Mouse (Mus musculus) heart, adult 2 months (tissue): ENCODE data around the gene Erg. TPM values are rescaled to one million over a fixed set of nuclear protein-coding genes. Genes with fewer than 3 reads are reported as not detected.

Experiments used
- DNase-seq, 2 experiments: peaks; one replicate each; pipeline ENCODE4 v3.0.0; 2021
- H3K27ac ChIP-seq: fragments of 200-600 bp; 2 replicates; pipeline ENCODE4 v1.8.1; 2022
- H3K27me3 ChIP-seq: fragments of 200-500 bp; 2 replicates; pipeline ENCODE4 v1.6.1; 2012; ENCODE audit warnings: mild to moderate bottlenecking, low read length, inconsistent platforms, mixed read lengths; ENCODE audit not compliant: control insufficient read depth, insufficient read depth
- H3K36me3 ChIP-seq: fragments of 200-500 bp; 2 replicates; pipeline ENCODE4 v1.6.1; 2012; ENCODE audit warnings: low read length, inconsistent platforms; ENCODE audit not compliant: control insufficient read depth, insufficient read depth
- H3K4me1 ChIP-seq: fragments of 200-500 bp; 2 replicates; pipeline ENCODE4 v1.6.1; 2011; ENCODE audit warnings: low read length; ENCODE audit not compliant: control insufficient read depth, insufficient read depth
- H3K4me3 ChIP-seq: fragments of 200-600 bp; 2 replicates; pipeline ENCODE4 v1.8.1; 2022
- H3K79me2 ChIP-seq: fragments of 200-500 bp; replicated peaks from 2 replicates; pipeline ENCODE4 v1.6.1; 2012; ENCODE audit warnings: mild to moderate bottlenecking, inconsistent platforms, low read length, moderate library complexity, mixed read lengths; ENCODE audit not compliant: control insufficient read depth, insufficient read depth
- H3K9ac ChIP-seq: fragments of 200-500 bp; 2 replicates; pipeline ENCODE4 v1.6.1; 2012; ENCODE audit warnings: low read depth, mild to moderate bottlenecking, control low read depth, inconsistent platforms, low read length, mixed read lengths
- CTCF ChIP-seq: fragments of 200-600 bp; IDR thresholded peaks from 2 replicates; pipeline ENCODE4 v1.8.1; 2022; ENCODE audit warnings: antibody characterized with exemption, mild to moderate bottlenecking, moderate library complexity
- EP300 ChIP-seq: fragments of 200-500 bp; IDR thresholded peaks from 2 replicates; pipeline ENCODE4 v1.6.1; 2011; ENCODE audit warnings: low read depth, low read length, control low read depth; ENCODE audit not compliant: insufficient read depth
- POLR2A ChIP-seq: fragments of 200-500 bp; IDR thresholded peaks from 2 replicates; pipeline ENCODE4 v1.6.1; 2011; ENCODE audit warnings: mild to moderate bottlenecking, low read depth, low read length, control low read depth; ENCODE audit not compliant: insufficient read depth
- WGBS: fragments of 180-500 bp; shearing (Covaris S2); methylation state at CpG from one replicate; pipeline ENCODE4 v1.1.7; 2018; 5-methylcytosine and 5-hydroxymethylcytosine counted together
- intact Hi-C: fragments of 180-260 bp; cut with DNase I; formaldehyde crosslinking; loops from one replicate; pipeline ENCODE4 v1.15.1; 2025
- polyA plus RNA-seq: library from polyadenylated mRNA; depleted of rRNA; stranded (reverse); fragments of >200 nt; gene quantifications from 2 replicates; pipeline ENCODE4 v1.2.3, GENCODE M21; 2012
- total RNA-seq, 2 experiments: library from RNA; stranded (reverse); gene quantifications; 2 replicates each; pipeline ENCODE4 v1.2.3; 2021

Gene Erg
- total and polyA plus RNA-seq, 3 experiments, result 19.8 to 26.6 (median 22.1) TPM

GRCm38 (mm10) chr16:95472771-95473170, 113.6 kb downstream of the Erg start:
- no peaks in the 10 kb centered on the region for H3K79me2 ChIP-seq
- H3K9ac ChIP-seq, result no peak overlapping the region
- no peak overlapping the region for H3K27ac ChIP-seq
- 88% methylated on average over 11 of the region's 11 CpGs for WGBS
- no peaks in the 10 kb centered on the region for H3K36me3 ChIP-seq
- H3K27me3 ChIP-seq, result no peaks in the 10 kb centered on the region
- intact Hi-C loops, result no loop called here
- no peak overlapping the region for H3K4me3 ChIP-seq
- no peak for DNase-seq
- H3K4me1 ChIP-seq, result no peaks in the 10 kb centered on the region
- no peak for TF ChIP-seq EP300
- no peak for TF ChIP-seq POLR2A
- no peak for TF ChIP-seq CTCF

GRCm38 (mm10) chr16:95469262-95470139, 116.9 kb downstream of the Erg start:
- intact Hi-C loops, result loop anchor here (5.0 to 10.0 kb wide), 3 partner anchors 103 to 493 kb away; no protein-coding TSS in a partner anchor
- no peak overlapping the region for H3K4me3 ChIP-seq
- H3K9ac ChIP-seq, result no peak overlapping the region
- H3K27ac ChIP-seq, result no peak overlapping the region
- peaks cover 2% of the 10 kb centered on the region; the same call in 1 of the 2 replicates for H3K4me1 ChIP-seq
- WGBS, result 69% methylated on average over 9 of the region's 9 CpGs
- TF ChIP-seq CTCF (no peak), POLR2A (no peak), EP300 (no peak)
- H3K79me2 ChIP-seq, result no peaks in the 10 kb centered on the region
- no peaks in the 10 kb centered on the region for H3K36me3 ChIP-seq
- H3K27me3 ChIP-seq, result no peaks in the 10 kb centered on the region
- no peak for DNase-seq

GRCm38 (mm10) chr16:95467893-95468292, 118.5 kb downstream of the Erg start:
- Histone ChIP-seq H3K36me3 (no peaks in the 10 kb centered on the region), H3K27ac (no peak overlapping the region), H3K4me1 (peaks cover 3% of the 10 kb centered on the region), H3K9ac (no peak overlapping the region), H3K79me2 (no peaks in the 10 kb centered on the region), H3K27me3 (no peaks in the 10 kb centered on the region), H3K4me3 (no peak overlapping the region)
- TF ChIP-seq EP300 (no peak), CTCF (no peak), POLR2A (no peak)
- DNase-seq, result no peak
- 93% methylated on average over 2 of the region's 2 CpGs for WGBS
- intact Hi-C loops, result loop anchor here (5.0 to 10.0 kb wide), 3 partner anchors 104 to 494 kb away; no protein-coding TSS in a partner anchor

- TF ChIP-seq CTCF, result peak; percentile 72
- TF ChIP-seq EP300, result no peak
- H3K79me2 ChIP-seq, result no peaks in the 10 kb centered on the region
- H3K27me3 ChIP-seq, result no peaks in the 10 kb centered on the region
- no peak overlapping the region for H3K4me3 ChIP-seq
- H3K27ac ChIP-seq, result no peak overlapping the region
- H3K9ac ChIP-seq, result no peak overlapping the region
- 98% methylated on average over 1 of the region's 1 CpGs for WGBS
- no peaks in the 10 kb centered on the region for H3K36me3 ChIP-seq
- no peak for DNase-seq
- intact Hi-C loops, result loop anchor here (5.0 to 10.0 kb wide), 3 partner anchors 106 to 496 kb away; no protein-coding TSS in a partner anchor
- H3K4me1 ChIP-seq, result peaks cover 7% of the 10 kb centered on the region
Measured at GRCm38 (mm10) chr16:95466548-95466947, 119.8 kb downstream of the Erg start.

GRCm38 (mm10) chr16:95464609-95465008, 121.8 kb downstream of the Erg start:
- Histone ChIP-seq H3K4me1 (peaks cover 9% of the 10 kb centered on the region), H3K27me3 (no peaks in the 10 kb centered on the region), H3K9ac (no peak overlapping the region), H3K27ac (peak overlapping the region; percentile 18), H3K4me3 (no peak overlapping the region), H3K36me3 (no peaks in the 10 kb centered on the region), H3K79me2 (no peaks in the 10 kb centered on the region)
- TF ChIP-seq CTCF, result no peak
- no peak for TF ChIP-seq POLR2A
- no peak for TF ChIP-seq EP300
- 42% methylated on average over 8 of the region's 8 CpGs for WGBS
- intact Hi-C loops, result loop anchor here (2.0 to 10.0 kb wide), 4 partner anchors 108 to 498 kb away; no protein-coding TSS in a partner anchor
- no peak for DNase-seq

GRCm38 (mm10) chr16:95463796-95464195, 122.6 kb downstream of the Erg start:
- DNase-seq, result peak in 1 of 2 experiments; percentile 63
- no peaks in the 10 kb centered on the region for H3K79me2 ChIP-seq
- H3K27ac ChIP-seq, result peak overlapping the region; percentile 18
- H3K27me3 ChIP-seq, result no peaks in the 10 kb centered on the region
- intact Hi-C loops, result loop anchor here (2.0 to 10.0 kb wide), 2 partner anchors 115 to 481 kb away; no protein-coding TSS in a partner anchor
- TF ChIP-seq CTCF (no peak), POLR2A (peak; percentile 55; the same call in 1 of the 2 replicates), EP300 (peak; percentile 92; the same call in 1 of the 2 replicates)
- H3K36me3 ChIP-seq, result no peaks in the 10 kb centered on the region
- H3K9ac ChIP-seq, result no peak overlapping the region
- H3K4me3 ChIP-seq, result no peak overlapping the region
- 15% methylated on average over 6 of the region's 6 CpGs for WGBS
- H3K4me1 ChIP-seq, result peaks cover 9% of the 10 kb centered on the region
